Mouse (Mus musculus): Measurements from ENCODE around the gene Atg10. TPM values are rescaled to one million over a fixed set of nuclear protein-coding genes. Genes with fewer than 3 reads are reported as not detected.
"Not testable (repeated sequence)": the region's sequence is repeated elsewhere in the genome, so short reads cannot be mapped to it uniquely, and the experiment has no call there.

Gene Atg10
- total RNA-seq (2014; fragmentation: Nextera tagmentation) (10.7 and 16.9 TPM in 2 replicates), total RNA-seq (2017) (15.7 and 18.9 TPM in 2 replicates)

GRCm38 (mm10) chr13:91223587-91224437 is at the start of gene Atg10:
Gene Atg10 (minus strand): TSS chr13:91223968.
- ATAC-seq (replicated peaks; ENCODE audit: poor library complexity, severe bottlenecking), result peak; percentile 83

GRCm38 (mm10) chr13:91252406-91252805 is 28.6 kb upstream of the Atg10 start:
- ATAC-seq (replicated peaks; ENCODE audit: poor library complexity, severe bottlenecking), result no peak

DNA sequence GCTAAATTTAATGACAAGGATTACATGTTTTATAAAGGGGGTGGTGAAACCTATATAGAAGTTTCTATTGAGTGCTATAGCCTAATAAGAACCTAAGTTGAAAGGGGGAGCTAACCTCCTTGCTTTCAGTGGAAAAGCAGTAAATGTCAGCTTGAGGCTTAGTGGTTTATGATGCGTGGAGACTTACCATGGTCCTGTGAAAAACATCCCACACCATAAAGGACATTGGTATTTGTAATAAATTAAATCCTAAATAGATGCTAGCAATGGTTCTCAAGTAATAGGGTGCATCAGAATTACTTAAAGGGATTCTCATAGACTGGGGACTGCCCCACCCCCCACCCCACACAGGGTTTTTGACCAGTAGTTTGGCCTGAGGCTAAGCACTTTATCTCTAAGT is 27.9 kb upstream of the Atg10 start:
- ATAC-seq (replicated peaks; ENCODE audit: poor library complexity, severe bottlenecking), result no peak

GRCm38 (mm10) chr13:91250050-91250449 is 26.3 kb upstream of the Atg10 start:
- ATAC-seq (replicated peaks; ENCODE audit: poor library complexity, severe bottlenecking), result not testable (repeated sequence)

- no peak for ATAC-seq (replicated peaks; ENCODE audit: poor library complexity, severe bottlenecking)
These were observed 22.7 kb upstream of the Atg10 start for GRCm38 (mm10) chr13:91246472-91246871.

DNA sequence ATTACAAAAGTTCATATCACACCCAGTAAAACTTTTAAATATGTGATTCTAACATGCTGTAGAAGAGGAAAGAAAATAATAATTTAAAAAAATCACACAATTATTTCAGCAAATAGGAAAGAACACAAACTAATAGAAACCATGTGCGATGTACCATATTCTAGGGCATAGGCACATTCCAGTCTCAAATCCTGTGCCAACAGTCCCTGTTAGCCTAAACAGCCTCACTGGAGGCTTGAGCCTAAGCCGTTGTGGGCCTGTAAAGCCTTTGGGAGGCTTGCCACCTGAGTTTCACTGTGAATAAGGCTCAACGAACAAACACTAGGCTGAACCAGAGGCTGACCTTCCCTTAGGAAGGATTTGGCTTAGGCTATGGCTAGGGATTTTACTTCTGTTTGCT is 14.2 kb upstream of the Atg10 start:
- ATAC-seq (replicated peaks; ENCODE audit: poor library complexity, severe bottlenecking), result no peak

DNA sequence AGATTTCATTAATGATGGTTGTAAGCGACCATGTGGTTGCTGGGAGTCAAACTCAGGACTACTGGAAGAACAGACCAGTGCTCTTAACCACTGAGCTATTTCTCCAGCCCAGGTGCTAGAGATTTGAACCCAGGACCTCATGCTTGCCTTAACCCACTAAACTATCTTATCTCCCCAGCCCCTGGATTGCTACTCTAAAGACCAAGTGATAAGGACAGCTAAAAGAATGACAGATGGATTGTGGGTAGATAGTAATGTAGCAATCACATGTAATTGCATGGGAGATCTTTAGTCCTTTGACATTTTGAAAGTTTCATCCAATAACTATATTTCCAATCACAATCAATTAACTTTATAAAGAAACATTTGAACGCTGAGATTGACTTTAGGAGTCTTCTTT is 13.1 kb upstream of the Atg10 start:
- ATAC-seq (replicated peaks; ENCODE audit: poor library complexity, severe bottlenecking), result no peak

DNA sequence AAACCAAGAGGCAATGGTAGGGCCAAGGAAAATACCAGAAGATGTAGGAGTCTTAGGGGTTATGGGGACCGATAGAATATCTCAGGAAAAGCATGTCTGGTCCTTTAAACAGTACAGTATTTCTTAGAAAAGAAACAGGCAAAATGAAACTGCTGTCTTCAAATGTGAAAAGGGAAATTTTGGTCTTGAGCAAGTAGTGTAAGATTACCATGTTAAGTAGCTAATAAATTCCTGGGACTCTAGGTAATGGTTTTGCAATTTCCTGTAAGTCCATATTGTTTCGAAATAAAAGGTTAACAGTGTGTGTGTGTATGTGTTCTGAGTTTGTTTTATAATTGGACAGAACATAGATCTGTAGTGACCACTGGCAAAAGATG is 658 bp upstream of the Atg10 start:
- ATAC-seq (replicated peaks; ENCODE audit: poor library complexity, severe bottlenecking), result peak; percentile 63

DNA sequence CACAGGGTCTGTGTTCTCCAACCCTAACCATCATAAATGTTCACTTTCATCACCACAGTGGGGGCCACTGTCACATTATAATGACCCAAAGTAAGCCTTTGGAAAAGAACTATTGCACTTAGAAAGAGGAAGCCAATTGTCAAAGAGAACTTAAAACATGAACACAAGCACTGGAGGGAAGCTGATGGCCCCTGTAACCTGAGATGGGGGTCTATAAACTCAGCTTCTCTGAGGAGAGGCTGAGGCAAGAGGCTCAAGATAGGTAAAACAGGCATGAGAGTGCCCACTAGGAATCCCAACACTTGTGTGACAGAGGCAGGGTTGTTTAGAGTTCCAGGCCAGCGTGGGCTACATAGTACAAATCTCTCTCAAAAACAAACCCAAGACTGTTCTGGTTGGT is 705 bp downstream of the Atg10 start:
- ATAC-seq (replicated peaks; ENCODE audit: poor library complexity, severe bottlenecking), result no peak

GRCm38 (mm10) chr13:91221696-91222095 is 2.1 kb downstream of the Atg10 start:
- no peak for ATAC-seq (replicated peaks; ENCODE audit: poor library complexity, severe bottlenecking)

DNA sequence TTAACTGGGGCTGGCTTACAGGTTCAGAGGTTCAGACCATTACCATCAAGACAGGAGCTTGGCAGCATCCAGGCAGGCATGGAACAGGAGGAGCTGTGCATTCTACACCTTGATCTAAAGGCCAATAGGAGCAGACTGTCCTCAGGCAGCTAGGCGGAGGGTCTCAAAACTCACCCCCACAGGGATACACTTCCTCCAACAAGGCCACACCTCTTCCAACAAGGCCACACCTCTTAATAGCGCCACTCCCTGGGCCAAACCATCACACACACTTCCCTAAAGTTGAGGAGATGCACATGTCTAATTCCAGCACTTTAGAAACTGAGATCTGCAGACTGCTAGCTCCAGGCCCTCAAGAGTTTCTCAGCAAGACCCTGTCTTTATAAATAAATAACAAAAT is 6.1 kb downstream of the Atg10 start:
- ATAC-seq (replicated peaks; ENCODE audit: poor library complexity, severe bottlenecking), result peak; percentile 31; the same call in 1 of the 2 replicates

GRCm38 (mm10) chr13:91216656-91217205 is 7.0 kb downstream of the Atg10 start:
- no peak for ATAC-seq (replicated peaks; ENCODE audit: poor library complexity, severe bottlenecking)

DNA sequence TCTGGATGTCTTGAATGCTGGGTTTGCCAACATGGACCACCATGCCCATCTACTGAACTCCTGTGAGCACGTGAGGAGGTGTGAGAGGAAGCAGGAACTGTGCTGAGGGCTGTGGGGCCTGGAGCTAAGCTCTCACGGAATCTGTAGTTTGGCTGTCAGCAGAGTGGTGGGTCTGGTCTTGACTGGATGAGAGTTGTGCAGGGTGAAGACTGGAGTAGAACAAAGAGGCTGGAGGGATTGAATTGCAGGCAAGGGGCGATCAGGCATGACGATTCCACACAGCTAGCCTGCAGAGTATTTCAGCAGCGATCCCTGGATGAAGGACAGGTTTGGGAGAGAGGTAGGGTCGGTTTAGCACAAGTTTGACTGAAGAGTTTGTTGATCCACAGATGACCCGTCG is 10.8 kb downstream of the Atg10 start:
- no peak for ATAC-seq (replicated peaks; ENCODE audit: poor library complexity, severe bottlenecking)

- ATAC-seq (replicated peaks; ENCODE audit: poor library complexity, severe bottlenecking), result no peak
These were observed 17.5 kb downstream of the Atg10 start for GRCm38 (mm10) chr13:91206237-91206636.

DNA sequence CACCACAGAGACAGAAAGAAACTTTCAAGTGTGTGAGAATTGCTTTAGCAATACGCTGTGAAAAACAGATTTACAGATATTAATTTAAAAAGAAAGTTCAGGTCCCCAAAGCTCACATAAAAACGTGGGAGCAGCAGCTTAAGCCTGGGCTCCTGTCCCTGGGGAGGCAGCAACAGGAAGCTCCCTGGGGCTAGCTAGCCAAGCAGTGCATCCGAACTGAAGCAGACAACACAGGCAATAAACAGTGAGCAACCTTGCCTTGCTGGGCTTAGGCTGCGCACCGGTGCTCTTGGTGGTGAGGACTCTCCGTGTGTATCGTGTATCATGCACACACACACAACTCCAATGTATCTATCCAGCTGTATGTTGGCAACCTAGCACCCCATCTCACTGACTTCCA is 21.2 kb downstream of the Atg10 start:
- ATAC-seq (replicated peaks; ENCODE audit: poor library complexity, severe bottlenecking), result no peak

DNA sequence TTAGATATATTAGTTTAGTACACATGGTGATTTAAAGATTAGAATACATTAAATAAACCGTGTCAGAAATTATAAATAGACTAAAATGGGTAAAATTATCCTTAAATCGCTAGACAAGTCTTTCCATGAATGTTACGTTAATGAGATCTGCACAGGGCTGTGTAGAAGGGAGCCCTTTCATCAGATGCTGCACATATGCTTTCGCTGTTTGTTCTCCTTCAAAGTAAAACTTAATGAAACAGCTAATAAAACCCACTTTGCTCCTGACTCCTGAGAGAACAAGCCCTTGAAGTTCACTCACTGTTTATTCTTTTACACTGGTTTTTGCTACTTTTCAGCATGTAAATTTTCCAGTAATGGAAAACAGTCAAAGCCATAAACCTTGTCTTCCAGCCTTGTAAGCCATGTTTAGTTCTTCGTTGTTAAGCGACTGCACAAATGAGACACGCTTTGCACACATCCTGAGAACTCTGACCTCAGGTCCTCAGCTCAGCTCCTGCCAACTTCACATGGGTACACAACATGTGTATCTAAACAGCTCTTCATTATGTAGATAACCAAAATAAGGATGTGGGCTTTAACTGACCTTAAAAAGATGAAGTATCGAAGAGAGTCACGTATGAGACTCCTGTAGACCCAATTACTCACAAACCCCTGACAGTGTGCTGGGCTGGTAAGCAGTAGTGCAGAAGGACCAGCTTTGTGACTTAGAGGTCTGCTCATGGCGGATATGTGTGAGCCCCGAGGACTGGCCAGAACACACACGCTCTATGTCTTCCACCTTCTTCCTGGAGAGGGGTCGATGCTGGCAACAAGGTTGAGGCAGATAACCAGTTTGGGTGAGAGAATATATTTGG is 36.2 kb downstream of the Atg10 start:
- ATAC-seq (replicated peaks; ENCODE audit: poor library complexity, severe bottlenecking), result no peak

DNA sequence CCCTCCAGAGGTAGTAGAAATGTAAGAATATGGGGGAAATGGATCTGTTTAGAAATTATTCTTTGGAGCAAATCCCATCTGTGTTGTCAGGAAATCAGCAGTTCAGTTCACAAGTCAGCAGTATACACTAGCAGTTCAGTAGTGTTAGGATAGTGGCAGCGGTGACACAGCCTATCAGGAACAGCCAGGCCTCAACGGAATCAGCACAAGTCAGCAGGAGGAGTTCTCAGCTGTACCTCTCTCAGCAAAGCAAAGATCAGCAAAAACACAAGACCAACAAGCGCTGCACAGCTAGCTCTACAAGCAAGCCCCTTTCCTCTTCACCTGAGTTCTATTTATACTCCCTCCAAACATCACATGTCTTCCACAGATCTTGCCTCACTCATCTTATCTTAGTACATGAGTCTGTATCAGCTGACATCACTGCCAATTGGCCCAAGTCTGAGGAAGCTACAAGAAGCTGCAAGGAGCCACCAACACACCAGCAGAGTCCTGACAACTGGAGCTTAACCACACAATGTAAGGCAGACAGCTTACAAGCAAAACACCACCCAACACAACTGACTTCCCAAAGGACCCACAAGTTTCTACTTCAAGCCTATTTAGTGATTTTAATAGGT is 38.4 kb downstream of the Atg10 start:
- no peak for ATAC-seq (replicated peaks; ENCODE audit: poor library complexity, severe bottlenecking)

DNA sequence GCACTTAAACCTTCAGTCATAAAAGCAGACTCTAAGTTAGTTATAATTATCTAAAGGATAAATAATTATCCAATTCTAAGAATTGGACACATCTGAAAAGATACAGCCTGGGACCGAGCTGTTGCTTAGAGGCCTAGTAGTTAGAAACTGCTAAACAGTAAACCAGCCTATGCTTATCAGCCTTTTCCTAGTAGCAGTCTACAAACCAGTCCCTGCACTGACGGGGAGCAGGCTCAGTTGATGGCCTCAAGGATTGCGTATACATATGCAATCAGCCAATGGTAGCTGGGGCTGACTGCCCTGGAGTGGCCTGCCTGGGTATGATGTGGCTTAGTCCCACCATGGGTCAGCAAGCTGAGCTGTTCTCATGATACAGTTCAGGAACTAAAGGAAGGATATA is 39.5 kb downstream of the Atg10 start:
- no peak for ATAC-seq (replicated peaks; ENCODE audit: poor library complexity, severe bottlenecking)

GRCm38 (mm10) chr13:91180364-91180763 is 43.4 kb downstream of the Atg10 start:
- no peak for ATAC-seq (replicated peaks; ENCODE audit: poor library complexity, severe bottlenecking)

- no peak for ATAC-seq (replicated peaks; ENCODE audit: poor library complexity, severe bottlenecking)
These were observed 44.4 kb downstream of the Atg10 start for GRCm38 (mm10) chr13:91179174-91179899.
